Mouse (Mus musculus) brain, embryonic 14.5 days (tissue): ENCODE data around the gene Klhdc4.

Experiments used
- CTCF ChIP-seq: fragments of 200-500 bp; IDR thresholded peaks from 2 replicates; pipeline ENCODE4 v1.5.1; 2012; ENCODE audit warnings: inconsistent platforms, mild to moderate bottlenecking, moderate library complexity, borderline replicate concordance; ENCODE audit not compliant: insufficient read depth, insufficient read length; ENCODE audit errors: extremely low read depth
- POLR2A ChIP-seq: fragments of 200-500 bp; IDR thresholded peaks from 2 replicates; pipeline ENCODE4 v1.6.1; 2012; ENCODE audit warnings: mild to moderate bottlenecking, inconsistent platforms, borderline replicate concordance; ENCODE audit not compliant: poor library complexity, insufficient read depth, insufficient read length, severe bottlenecking; ENCODE audit errors: extremely low read depth

- no peak for TF ChIP-seq CTCF
- no peak for TF ChIP-seq POLR2A
Measured at GRCm38 (mm10) chr8:121796406-121796805, 33.0 kb downstream of the Klhdc4 start.
